Mouse (Mus musculus) liver, embryonic 13.5 days (tissue): Measurements from ENCODE around the gene CK137956. TPM values are rescaled to one million over a fixed set of nuclear protein-coding genes. Genes with fewer than 3 reads are reported as not detected.

Experiments
- ATAC-seq: fragments of 200-750 bp; cut with Nextera tagmentation; 2 replicates; pipeline ENCODE4 v1.8.0; 2017; ENCODE audit warnings: low read depth, mild to moderate bottlenecking, moderate number of reproducible peaks, moderate library complexity
- DNase-seq: peaks from one replicate; pipeline ENCODE4 v3.0.0; 2022
- H3K27ac ChIP-seq: fragments of 300-500 bp; sonication (generic); 2 replicates; pipeline ENCODE4 v1.5.1; 2015; ENCODE audit warnings: moderate library complexity, mild to moderate bottlenecking, inconsistent platforms
- H3K27me3 ChIP-seq: fragments of 300-500 bp; sonication (generic); 2 replicates; pipeline ENCODE4 v1.6.1; 2015; ENCODE audit warnings: mild to moderate bottlenecking, inconsistent platforms
- H3K36me3 ChIP-seq: fragments of 300-500 bp; sonication (generic); 2 replicates; pipeline ENCODE4 v1.6.1; 2015; ENCODE audit warnings: mild to moderate bottlenecking, inconsistent platforms
- H3K4me1 ChIP-seq: fragments of 300-500 bp; sonication (generic); replicated peaks from 2 replicates; pipeline ENCODE4 v1.6.1; 2015; ENCODE audit warnings: inconsistent platforms
- H3K4me2 ChIP-seq: fragments of 300-500 bp; sonication (generic); 2 replicates; pipeline ENCODE4 v1.6.1; 2015; ENCODE audit warnings: inconsistent platforms, mild to moderate bottlenecking, moderate library complexity
- H3K4me3 ChIP-seq: fragments of 300-500 bp; sonication (generic); replicated peaks from 2 replicates; pipeline ENCODE4 v1.5.1; 2015; ENCODE audit warnings: mild to moderate bottlenecking, inconsistent platforms
- H3K9ac ChIP-seq: fragments of 300-500 bp; sonication (generic); 2 replicates; pipeline ENCODE4 v1.6.1; 2015; ENCODE audit warnings: mild to moderate bottlenecking, inconsistent platforms
- H3K9me3 ChIP-seq: fragments of 300-500 bp; sonication (generic); replicated peaks from 2 replicates; pipeline ENCODE4 v1.6.1; 2016; ENCODE audit warnings: inconsistent platforms
- WGBS: fragments of 180-500 bp; shearing (Covaris S2); methylation state at CpG from one replicate; pipeline ENCODE4 v1.1.7; 2015; ENCODE audit not compliant: insufficient replicate concordance; 5-methylcytosine and 5-hydroxymethylcytosine counted together
- polyA plus RNA-seq: library from polyadenylated mRNA; unstranded; fragments of >200 nt; fragmentation: Nextera tagmentation; extraction: Ambion mirVana; gene quantifications from 2 replicates; pipeline ENCODE4 v1.2.1, GENCODE M21; 2015

CK137956 gene
- polyA plus RNA-seq = not detected in 2 replicates

DNA sequence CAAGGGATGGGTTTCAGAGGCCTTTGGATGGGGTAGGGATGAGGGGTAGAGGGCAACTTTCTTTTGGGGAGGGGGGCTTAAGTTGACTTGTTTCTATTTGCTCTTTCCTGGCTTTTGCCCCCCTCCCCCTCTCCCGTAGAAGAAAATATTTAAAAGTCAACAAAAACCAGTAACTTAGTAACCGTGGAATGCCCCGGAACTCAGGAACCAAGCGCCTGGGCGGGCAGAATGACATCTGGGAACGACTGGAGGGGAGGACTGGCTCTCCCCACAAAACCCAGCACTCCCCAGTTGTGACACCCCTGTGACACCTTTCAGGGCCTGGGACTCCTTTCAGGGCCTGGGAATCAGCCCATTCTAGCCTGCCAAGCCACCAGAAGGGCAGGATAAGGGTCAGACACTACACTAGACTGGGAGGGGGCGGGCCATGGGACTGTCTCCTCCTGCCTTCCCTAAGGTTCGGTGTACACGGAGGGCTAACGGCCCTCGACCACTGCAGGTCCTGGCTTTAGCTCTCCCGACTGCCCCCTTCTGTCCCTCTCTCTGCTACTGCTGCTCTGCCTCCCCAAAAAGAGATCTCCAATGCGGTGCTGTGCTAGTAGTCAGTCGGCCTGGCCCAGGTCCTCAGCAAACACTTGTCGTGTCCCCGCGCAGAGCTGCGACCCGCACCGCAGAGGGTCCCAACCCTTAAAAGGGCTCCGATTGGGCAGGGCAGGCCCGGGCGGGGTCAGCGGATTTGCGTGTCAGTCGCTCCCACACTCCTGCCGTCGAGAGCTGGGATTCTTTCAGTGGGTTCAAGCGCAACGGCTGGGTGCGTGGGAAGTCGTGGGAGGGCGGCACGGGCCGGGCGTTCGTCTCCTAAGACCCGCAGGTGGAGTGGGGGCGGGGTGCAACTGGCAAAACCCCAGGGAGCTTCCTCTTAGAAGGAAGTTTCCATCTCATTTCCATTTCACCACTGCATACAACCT is at the start of gene CK137956:
TSS of gene CK137956 (minus strand) at position 51 of the 968 bp plus-strand sequence.
- ATAC-seq = no peak
- Histone ChIP-seq H3K36me3 (no peaks in the 10 kb centered on the region), H3K4me1 (no peaks in the 10 kb centered on the region), H3K4me3 (no peak within 1 kb of the TSS), H3K27me3 (peaks cover 38% of the 10 kb centered on the region), H3K27ac (no peak within 1 kb of the TSS), H3K9ac (no peak within 1 kb of the TSS), H3K4me2 (no peak within 1 kb of the TSS), H3K9me3 (no peaks in the 10 kb centered on the region; the same call in 1 of the 2 replicates)
- DNase-seq = no peak
- WGBS = 5% methylated on average over 39 of the region's 39 CpGs

DNA sequence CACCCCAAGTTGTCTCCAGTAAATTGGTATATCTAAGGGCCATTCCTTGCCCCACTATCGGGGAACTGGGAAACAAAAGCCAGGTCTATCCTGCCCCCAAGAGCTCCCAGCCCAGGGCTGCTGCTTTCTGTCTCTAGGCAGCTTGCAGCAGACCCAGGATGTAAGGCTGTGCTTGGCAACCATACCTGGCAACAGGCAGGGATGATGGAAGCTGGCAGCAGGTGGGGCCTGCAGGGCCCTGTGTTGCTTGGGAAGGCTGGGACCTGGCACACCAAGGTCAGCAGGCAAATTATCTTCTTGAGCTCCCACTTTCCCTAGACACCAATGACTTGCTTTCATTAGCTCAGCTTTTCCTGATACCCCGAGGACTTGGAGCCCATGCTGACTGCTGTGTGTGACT is 48.7 kb upstream of the CK137956 start:
- H3K36me3 ChIP-seq = no peaks in the 10 kb centered on the region
- no peaks in the 10 kb centered on the region for H3K4me1 ChIP-seq
- H3K4me3 ChIP-seq = no peak overlapping the region
- H3K9me3 ChIP-seq = 0 out of 2 replicates have a peak, but pooled peaks cover 3% of the 10 kb centered on the region
- no peak overlapping the region for H3K9ac ChIP-seq
- DNase-seq = no peak
- 59% methylated on average over 2 of the region's 2 CpGs for WGBS
- H3K27me3 ChIP-seq = no peaks in the 10 kb centered on the region
- no peak overlapping the region for H3K27ac ChIP-seq
- no peak overlapping the region for H3K4me2 ChIP-seq
- ATAC-seq = no peak

DNA sequence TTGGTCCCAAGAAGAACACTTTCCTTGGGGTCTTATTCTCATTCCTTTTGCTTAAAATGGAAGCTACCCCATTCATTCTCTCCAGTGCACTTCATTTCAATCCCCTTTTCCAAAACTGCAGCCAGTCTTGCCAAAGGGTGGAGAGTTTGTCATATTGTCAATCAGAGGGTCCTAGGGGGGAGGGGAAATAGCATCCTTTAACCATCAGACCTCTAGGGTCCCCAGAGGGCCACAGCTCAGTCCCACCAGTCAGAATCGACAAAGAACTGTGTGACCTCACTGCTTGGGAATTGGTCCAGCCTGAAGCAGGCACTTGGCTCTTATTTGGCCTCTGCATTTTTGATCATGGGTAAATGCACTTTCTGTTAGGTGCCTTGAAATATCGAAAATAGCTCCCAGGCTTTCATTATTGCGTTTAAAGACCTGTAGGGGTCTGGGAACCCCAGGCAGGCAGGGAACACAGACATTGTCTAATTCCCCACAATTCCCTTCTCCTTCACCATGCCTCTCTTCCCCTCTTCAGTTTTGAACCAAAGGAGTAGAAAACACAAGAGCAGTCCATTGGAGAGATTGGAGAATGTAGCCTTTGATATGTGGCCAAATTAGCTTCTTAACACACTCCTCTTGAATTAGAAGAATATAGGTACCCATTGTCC is 34.2 kb upstream of the CK137956 start:
- Histone ChIP-seq H3K36me3 (no peaks in the 10 kb centered on the region), H3K9me3 (0 out of 2 replicates have a peak, but pooled peaks cover 5% of the 10 kb centered on the region), H3K4me3 (no peak overlapping the region), H3K9ac (no peak overlapping the region), H3K27ac (no peak overlapping the region), H3K4me2 (no peak overlapping the region), H3K4me1 (no peaks in the 10 kb centered on the region), H3K27me3 (no peaks in the 10 kb centered on the region)
- 40% methylated on average over 3 of the region's 3 CpGs for WGBS
- no peak for DNase-seq
- ATAC-seq = no peak

DNA sequence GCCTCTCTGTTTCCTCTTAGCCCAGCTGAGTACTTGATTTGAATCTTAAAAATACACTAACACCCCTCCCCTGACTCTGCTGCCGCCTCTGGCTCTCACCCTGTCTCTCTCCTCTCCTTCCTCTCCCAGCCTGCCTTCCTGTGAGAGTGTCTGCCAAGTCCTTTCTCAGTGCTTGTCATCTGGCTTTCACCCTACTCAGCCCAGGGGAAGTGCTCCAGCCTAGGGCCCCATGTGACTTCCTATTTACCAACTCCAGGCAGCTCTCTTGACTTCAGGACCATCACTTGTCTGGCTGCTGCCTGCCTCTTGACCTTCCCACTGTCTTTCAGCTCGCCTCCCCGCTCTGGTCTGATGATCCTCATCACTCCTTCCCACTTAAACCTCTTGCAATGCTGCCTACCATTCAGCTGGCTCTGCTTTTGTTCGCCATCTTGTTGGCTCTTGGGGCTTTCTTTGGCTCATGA is 31.9 kb upstream of the CK137956 start:
- 26% methylated on average over 4 of the region's 4 CpGs for WGBS
- DNase-seq = no peak
- Histone ChIP-seq H3K4me2 (no peak overlapping the region), H3K4me1 (no peaks in the 10 kb centered on the region), H3K27me3 (no peaks in the 10 kb centered on the region), H3K9me3 (0 out of 2 replicates have a peak, but pooled peaks cover 5% of the 10 kb centered on the region), H3K9ac (no peak overlapping the region), H3K36me3 (no peaks in the 10 kb centered on the region), H3K4me3 (no peak overlapping the region), H3K27ac (no peak overlapping the region)
- no peak for ATAC-seq

DNA sequence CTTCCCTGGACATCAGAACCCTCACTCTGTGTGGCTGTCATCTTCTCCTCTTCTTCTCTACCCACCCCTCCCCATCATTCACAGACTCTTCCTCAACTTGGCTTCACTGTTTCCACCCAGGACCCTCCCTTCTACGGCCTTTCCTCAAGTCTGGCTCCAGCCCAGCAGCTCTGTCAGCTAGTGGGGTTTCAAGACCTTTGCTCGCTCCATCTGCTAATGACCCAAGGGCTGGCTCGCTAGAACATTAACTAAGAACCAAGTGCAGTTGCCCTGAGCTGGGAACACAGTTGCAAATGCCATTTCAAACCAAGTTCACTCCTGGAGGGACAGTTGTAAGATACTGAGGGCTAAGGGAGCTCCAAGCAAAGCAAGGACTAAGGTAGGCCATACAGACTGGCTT is 28.5 kb upstream of the CK137956 start:
- Histone ChIP-seq H3K36me3 (no peaks in the 10 kb centered on the region), H3K4me2 (no peak overlapping the region), H3K27me3 (no peaks in the 10 kb centered on the region), H3K4me3 (no peak overlapping the region), H3K9ac (no peak overlapping the region), H3K4me1 (no peaks in the 10 kb centered on the region), H3K27ac (no peak overlapping the region), H3K9me3 (no peaks in the 10 kb centered on the region)
- 44% methylated on average over 3 of the region's 3 CpGs for WGBS
- DNase-seq (no peak), ATAC-seq (no peak)

DNA sequence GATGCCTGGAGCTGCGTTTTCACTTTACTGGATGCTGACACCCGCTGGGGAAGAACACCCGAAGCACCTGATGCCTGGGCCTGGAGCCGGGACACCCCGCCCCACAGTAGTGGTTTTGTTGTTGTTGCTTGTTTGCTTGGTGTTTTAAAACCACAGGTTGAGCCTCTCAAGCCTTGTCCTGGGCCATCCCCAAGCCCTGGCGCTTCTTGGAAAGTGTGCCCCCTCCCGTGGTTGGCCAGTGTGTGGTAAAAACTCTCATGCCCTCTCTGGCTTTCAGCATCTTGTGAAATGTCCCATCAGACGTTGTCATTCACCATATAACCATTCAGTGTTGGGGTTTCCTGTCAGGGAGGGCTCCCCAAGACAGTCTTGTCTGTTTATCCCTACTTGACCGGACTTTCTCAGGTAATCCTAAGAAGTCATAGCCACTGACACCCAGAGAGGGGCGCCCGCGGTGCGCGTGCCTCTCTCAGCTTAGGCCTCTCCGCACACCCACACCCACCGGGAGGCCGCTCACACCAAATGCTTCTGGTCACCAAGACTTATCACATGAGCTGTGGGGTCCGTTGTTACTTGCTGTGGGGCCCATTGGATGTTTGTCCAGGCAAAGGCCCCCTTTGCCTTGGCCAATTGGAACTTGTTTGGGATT is 18.7 kb upstream of the CK137956 start:
- no peak for DNase-seq
- Histone ChIP-seq H3K9me3 (no peaks in the 10 kb centered on the region), H3K4me3 (no peak overlapping the region), H3K9ac (no peak overlapping the region), H3K4me1 (no peaks in the 10 kb centered on the region), H3K27me3 (peaks cover 65% of the 10 kb centered on the region), H3K27ac (no peak overlapping the region), H3K4me2 (no peak overlapping the region), H3K36me3 (no peaks in the 10 kb centered on the region)
- 9% methylated on average over 18 of the region's 18 CpGs for WGBS
- no peak for ATAC-seq

DNA sequence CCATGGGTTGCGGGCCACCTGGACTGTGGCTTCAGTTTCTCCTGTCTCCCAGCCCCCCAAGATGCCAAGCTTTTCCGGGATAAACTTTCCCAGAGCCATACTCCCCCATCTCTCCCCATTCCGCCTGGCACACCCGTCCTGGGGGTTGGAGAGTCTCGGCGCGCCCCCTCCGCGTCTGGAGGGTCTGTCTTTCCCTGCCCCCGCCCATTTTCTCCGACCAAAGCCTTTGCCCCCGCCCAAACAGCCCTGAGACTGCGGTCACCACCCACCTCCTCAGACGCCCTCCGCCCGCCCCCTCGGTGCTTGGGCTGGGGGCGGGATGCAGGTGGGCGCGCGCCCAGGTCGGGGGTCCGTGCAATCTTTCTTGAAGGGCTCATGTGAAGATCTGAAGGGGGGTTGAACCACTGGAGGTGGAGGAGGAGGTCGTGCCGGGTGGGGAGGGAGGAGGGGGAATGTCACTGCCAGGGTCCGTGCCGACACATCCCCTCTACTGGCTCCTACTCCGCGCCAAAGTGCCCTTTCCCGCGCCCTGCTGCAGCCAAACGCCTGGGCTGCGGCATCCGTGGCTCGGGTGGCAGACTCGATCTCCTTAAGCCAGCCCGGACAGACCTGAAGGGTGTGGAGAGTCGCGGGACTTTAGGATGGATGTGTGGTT is 17.9 kb upstream of the CK137956 start:
- ATAC-seq = no peak
- WGBS = 5% methylated on average over 35 of the region's 39 CpGs
- H3K9me3 ChIP-seq = no peaks in the 10 kb centered on the region
- H3K4me3 ChIP-seq = no peak overlapping the region
- H3K9ac ChIP-seq = no peak overlapping the region
- no peak for DNase-seq
- peaks cover 66% of the 10 kb centered on the region for H3K27me3 ChIP-seq
- H3K4me2 ChIP-seq = no peak overlapping the region
- H3K27ac ChIP-seq = no peak overlapping the region
- H3K4me1 ChIP-seq = no peaks in the 10 kb centered on the region
- no peaks in the 10 kb centered on the region for H3K36me3 ChIP-seq

DNA sequence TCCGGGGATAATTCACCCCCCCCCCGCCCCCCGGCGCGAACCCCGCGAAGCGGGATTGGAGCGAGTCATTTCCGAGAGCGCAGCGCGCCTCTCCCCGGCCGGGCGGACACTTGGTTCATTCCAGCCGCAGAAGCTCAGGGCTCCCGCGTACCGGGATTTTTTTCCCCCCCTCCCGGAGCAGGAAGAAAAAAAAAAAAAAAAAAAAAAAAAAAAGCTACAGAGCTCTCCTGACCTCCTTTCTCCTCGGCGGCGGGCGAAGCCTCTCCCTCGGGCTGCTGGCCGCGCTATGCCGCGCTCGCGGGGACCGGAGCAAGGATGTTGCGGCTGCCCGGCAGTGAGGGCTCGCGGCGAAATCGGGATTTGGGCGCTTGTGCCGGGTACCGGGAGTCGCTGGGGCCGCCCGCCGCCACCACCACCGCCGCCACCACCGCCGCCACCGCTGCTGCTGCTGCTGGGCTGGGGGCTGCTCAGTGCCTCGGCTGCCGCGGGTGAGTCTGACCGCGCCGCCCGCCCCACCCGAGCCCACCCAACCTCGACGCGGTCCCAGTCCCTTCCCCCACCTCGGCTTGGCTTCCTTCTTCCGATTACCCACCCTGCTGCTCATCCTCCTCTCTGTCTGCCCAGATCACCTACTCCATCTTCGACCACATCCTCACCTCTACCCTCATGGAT is 17.2 kb upstream of the CK137956 start, which contains the start of gene Csmd2:
TSS of gene Csmd2 (plus strand) at position 74 of the 672 bp plus-strand sequence.
- Histone ChIP-seq H3K4me1 (no peaks in the 10 kb centered on the region), H3K9me3 (no peaks in the 10 kb centered on the region), H3K27ac (no peak within 1 kb of the TSS), H3K36me3 (no peaks in the 10 kb centered on the region), H3K27me3 (peaks cover 66% of the 10 kb centered on the region), H3K9ac (no peak within 1 kb of the TSS), H3K4me3 (peak within 1 kb of the TSS; percentile 14), H3K4me2 (peak within 1 kb of the TSS; percentile 17; the same call in 1 of the 2 replicates)
- DNase-seq (no peak), ATAC-seq (no peak)
- WGBS = 2% methylated on average over 61 of the region's 65 CpGs

DNA sequence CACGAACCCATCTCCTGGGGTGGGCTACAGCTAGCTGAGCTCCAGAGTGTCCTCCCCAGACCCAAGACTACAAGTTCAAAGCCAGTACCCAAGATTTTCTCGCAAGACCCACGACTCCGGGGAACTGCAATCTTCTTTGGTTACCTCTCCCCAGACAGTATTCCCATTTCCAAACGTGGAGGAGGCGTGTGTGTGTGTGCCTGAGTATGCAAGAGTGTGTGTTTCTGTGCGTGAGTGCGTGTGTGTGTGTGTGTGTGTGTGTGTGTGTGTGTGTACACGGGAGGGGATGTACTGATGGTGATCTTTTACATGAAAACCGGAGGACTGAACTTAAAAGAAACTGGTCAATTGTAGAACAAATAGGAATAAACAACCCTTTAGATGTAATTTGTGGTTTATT is 16.5 kb upstream of the CK137956 start:
- no peak overlapping the region for H3K4me3 ChIP-seq
- DNase-seq (no peak), ATAC-seq (no peak)
- no peaks in the 10 kb centered on the region for H3K9me3 ChIP-seq
- no peak overlapping the region for H3K4me2 ChIP-seq
- no peaks in the 10 kb centered on the region for H3K36me3 ChIP-seq
- H3K9ac ChIP-seq = no peak overlapping the region
- 10% methylated on average over 10 of the region's 10 CpGs for WGBS
- peaks cover 66% of the 10 kb centered on the region for H3K27me3 ChIP-seq
- H3K4me1 ChIP-seq = no peaks in the 10 kb centered on the region
- no peak overlapping the region for H3K27ac ChIP-seq

DNA sequence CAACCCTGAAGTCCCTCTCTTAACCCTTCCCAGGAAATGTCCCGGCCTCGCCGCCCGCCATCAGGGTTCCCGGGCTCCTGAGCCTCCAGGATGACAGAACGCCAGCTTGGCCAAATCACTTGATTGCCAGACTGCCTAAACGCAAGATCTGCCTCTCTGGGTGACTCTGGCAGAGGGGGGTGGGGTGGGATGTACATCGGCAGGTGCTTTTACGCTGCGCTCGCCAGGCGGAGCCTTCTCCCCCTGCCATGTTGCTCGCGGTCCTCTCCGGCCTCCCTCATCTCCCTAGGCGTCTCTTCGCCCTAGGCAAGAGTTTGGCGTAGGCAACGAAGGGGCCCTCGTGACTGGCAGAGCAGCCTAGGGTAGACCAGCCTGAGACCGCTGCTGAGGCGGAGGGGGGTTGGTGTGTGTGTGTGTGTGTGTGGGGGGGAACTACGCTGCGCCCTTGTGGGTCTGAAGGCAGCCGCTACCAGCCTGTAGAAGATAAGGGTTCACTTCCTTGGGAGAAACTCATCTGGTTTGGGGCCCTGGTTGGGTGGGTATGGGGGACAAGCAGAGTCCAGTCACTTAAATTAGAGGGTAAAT is 15.8 kb upstream of the CK137956 start:
- peaks cover 66% of the 10 kb centered on the region for H3K27me3 ChIP-seq
- H3K36me3 ChIP-seq = no peaks in the 10 kb centered on the region
- no peak overlapping the region for H3K27ac ChIP-seq
- no peak overlapping the region for H3K9ac ChIP-seq
- H3K4me2 ChIP-seq = no peak overlapping the region
- H3K9me3 ChIP-seq = no peaks in the 10 kb centered on the region
- H3K4me1 ChIP-seq = no peaks in the 10 kb centered on the region
- WGBS = 9% methylated on average over 25 of the region's 25 CpGs
- H3K4me3 ChIP-seq = no peak overlapping the region
- ATAC-seq (no peak), DNase-seq (no peak)
